Mouse (Mus musculus) erythroid progenitor cell, adult 5-6 weeks (primary cell): Measurements from ENCODE around the gene Gjb6. TPM values are rescaled to one million over a fixed set of nuclear protein-coding genes. Genes with fewer than 3 reads are reported as not detected.

Experiments used
- ATAC-seq: replicated peaks from 2 replicates; pipeline ENCODE4 v1.8.0; 2016; ENCODE audit warnings: moderate number of reproducible peaks, mild to moderate bottlenecking, moderate TSS enrichment, inconsistent platforms; ENCODE audit not compliant: poor library complexity, low FRiP score, severe bottlenecking
- total RNA-seq, 2 experiments: library from RNA; stranded (forward) in 1 of 2; stranded (reverse) in 1 of 2; fragments of 150-400 nt in 1 of 2; fragments of 186-747, 209-891 nt in 1 of 2; gene quantifications; 2 replicates each; pipeline versions ENCODE4 v1.2.3 to v1.2.4; 2015 to 2017; ENCODE audit warnings: low replicate concordance in 2 of 2

The Gjb6 gene
- total RNA-seq, 2 experiments from 2014 or later, result not detected

DNA sequence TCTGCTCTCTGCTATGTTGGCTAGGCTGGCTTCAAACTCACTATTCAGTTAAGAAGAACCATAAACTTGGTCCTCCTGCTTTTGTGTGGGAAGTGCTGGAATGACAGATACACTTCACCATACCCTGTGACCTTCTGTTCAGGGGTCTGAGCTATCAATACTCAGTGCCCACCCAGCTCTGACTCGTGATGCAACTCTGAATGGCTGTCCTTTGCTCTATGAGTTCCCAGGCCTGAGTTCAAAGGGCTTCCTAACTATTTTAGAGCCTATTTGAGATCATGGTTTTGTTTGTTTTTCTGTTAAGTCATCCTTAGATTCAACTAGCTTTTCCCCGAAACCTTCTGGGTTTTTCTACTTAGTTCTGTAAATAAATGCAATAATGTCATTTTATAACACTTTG lies 43.4 kb downstream of the Gjb6 start:
- ATAC-seq, result no peak

DNA sequence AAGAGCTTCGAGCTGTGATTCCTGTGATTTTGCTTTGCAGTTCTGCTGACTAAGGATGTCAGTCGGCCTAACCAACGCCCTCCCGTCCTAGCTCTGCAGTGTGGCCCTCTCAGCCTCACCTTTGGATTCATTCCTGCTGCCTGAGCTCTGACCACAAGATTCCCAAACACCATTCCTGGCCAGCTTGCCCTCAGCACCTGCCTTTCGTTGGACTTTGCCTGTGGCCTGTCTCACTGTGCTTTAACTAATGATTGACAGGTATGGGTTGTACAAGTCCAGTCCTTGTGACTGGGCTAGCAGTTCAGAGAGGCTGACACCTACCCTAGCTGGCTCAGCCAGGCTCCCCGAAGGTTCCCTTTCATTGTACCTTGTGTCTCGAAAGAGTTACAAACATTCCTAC lies 44.3 kb downstream of the Gjb6 start:
- no peak for ATAC-seq

DNA sequence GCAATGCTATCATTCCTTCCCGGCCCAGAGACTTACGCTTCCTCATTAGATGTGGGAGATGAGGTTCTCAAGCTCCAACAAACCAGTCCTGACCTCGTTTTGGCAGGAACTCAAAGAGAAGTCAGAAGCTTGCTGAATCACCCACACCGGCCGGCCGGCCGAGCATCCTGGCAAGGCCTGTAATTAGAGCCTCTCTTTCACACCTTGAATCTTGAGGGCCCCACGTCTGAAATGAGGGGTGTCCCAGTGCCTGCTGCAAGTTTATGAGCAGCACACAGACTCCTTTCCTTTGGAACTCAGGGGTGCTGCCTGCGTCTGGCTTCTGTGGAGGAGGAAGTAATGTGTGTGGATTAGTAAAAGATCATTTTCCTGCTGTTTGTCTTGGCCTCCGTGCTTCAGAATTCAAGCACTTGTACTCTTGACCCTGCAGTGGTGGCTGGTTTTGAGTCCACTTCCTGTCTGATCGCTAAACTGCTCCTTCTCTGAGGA lies 49.2 kb downstream of the Gjb6 start:
- ATAC-seq, result no peak

DNA sequence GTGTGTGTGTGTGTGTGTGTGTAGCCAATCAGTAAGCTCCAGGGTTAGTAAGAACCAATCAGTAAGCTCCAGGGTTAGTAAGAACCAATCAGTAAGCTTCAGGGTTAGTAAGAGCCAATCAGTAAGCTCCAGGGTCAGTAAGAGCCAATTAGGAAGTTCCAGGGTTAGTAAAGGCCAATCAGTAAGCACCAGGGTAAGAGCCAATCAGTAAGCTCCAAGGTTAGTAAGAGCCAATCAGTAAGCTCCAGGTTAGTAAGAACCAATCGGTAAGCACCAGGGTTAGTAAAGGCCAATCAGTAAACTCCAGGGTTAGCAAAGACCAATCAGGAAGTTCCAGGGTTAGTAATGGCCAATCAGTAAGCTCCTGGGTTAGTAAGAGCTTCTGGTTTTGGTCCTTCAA lies 50.5 kb downstream of the Gjb6 start:
- ATAC-seq, result no peak

DNA sequence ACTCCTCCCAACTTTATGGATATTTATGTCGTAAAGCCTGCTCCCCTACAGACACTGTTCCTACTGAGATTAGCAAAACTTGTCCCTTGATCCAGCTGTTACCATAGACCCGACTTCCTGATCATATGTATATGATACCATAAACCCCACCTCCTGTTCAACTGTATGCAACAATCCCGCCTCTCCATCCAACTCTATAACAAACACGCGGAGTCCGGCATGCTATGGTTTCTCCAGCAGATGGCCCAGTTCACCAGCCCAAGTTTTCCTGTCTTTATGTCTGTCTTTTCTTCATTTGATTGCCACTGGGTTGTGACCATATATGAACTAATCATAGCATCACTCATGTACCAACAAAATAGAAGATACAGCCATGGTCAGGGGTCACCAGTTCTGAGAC lies 57.9 kb downstream of the Gjb6 start:
- ATAC-seq, result no peak

Other genes starting within 250 kb of the Gjb6 start
- gene Zmym2, start 247.0 kb downstream of the Gjb6 start, total RNA-seq (2015; ENCODE audit: low replicate concordance), result 20.5 and 32.4 TPM in 2 replicates
- gene Zmym2, start 247.0 kb downstream of the Gjb6 start, total RNA-seq (2017; ENCODE audit: low replicate concordance), result 18.9 and 37.8 TPM in 2 replicates
- gene Gja3, start 75.5 kb downstream of the Gjb6 start, total RNA-seq (2015; ENCODE audit: low replicate concordance), result not detected in 2 replicates
- gene Gja3, start 75.5 kb downstream of the Gjb6 start, total RNA-seq (2017; ENCODE audit: low replicate concordance), result not detected in 2 replicates
- not detected in 2 replicates for gene Gjb2, start 28.9 kb downstream of the Gjb6 start, total RNA-seq (2015; ENCODE audit: low replicate concordance)
- not detected in 2 replicates for gene Gjb2, start 28.9 kb downstream of the Gjb6 start, total RNA-seq (2017; ENCODE audit: low replicate concordance)
- not detected in 2 replicates for gene Gm4491, start 17.7 kb downstream of the Gjb6 start, total RNA-seq (2015; ENCODE audit: low replicate concordance)
- gene Gm4491, start 17.7 kb downstream of the Gjb6 start, total RNA-seq (2017; ENCODE audit: low replicate concordance), result not detected in 2 replicates